Mouse (Mus musculus) olfactory bulb, adult 2 months (tissue): Measurements from ENCODE around the gene Abca1.

Experiments used
- CTCF ChIP-seq: fragments of 200-500 bp; IDR thresholded peaks from 2 replicates; pipeline ENCODE4 v1.5.1; 2012; ENCODE audit warnings: low read depth, mild to moderate bottlenecking, low read length, moderate library complexity; ENCODE audit not compliant: insufficient read depth
- POLR2A ChIP-seq: fragments of 200-500 bp; IDR thresholded peaks from 2 replicates; pipeline ENCODE4 v1.6.1; 2012; ENCODE audit warnings: mild to moderate bottlenecking, low read depth, low read length, moderate library complexity; ENCODE audit not compliant: insufficient read depth

DNA sequence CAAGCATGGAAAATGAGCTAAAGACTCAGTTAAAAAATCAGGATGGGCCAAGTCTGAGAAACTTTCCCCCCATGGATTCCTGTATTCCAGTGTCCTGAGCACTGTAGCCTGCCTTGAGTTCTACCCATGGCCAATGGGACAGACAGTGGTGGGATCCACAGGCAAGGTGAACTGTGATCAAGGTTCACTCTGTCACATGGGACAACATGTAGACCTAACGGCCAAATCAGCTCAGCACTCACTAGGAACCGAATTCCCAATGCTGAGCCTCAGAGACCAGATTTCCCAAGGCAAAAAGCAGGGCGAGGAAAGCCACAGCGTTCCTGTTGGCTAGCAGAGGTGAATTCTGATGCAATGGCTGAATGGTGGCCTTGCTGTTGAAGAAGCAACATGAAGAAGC is 64.8 kb downstream of the Abca1 start:
- TF ChIP-seq CTCF (no peak), POLR2A (no peak)
